Mouse (Mus musculus) brain, adult 10 weeks (tissue): ENCODE measurements around the gene Tas2r108. TPM values are rescaled to one million over a fixed set of nuclear protein-coding genes. Genes with fewer than 3 reads are reported as not detected.

ENCODE experiments used
- polyA plus RNA-seq: library from polyadenylated mRNA; stranded (reverse); fragments of 350-450 nt; fragmentation: Illumina TruSeq; extraction: RNeasy Lipid Tissue Mini Kit (QIAGEN cat#74804); gene quantifications from one replicate; pipeline ENCODE4 v1.2.3, GENCODE M21; 2015; ENCODE audit warnings: low read depth, low replicate concordance

Tas2r108 gene
- polyA plus RNA-seq = not detected

DNA sequence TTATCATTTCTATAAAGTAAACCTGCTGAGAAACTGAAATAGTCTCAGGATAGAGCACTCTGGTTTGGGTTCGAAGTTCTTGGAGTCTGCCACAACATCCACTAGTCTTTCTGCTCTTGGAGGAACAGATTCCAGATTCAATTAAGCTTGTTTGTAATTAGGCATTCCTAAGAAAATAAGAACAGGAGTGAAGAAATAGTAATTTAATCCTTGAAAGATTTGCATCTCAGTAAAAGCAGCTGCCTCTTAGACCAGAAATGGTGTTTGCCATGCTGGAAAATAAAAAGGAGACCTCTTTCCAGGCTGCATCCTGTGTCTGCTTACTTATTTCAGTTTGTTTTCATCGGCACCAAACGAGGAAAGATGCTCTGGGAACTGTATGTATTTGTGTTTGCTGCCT is at the start of gene Tas2r108:
TSS of gene Tas2r108 (plus strand) at position 301 of the 400 bp plus-strand sequence.

DNA sequence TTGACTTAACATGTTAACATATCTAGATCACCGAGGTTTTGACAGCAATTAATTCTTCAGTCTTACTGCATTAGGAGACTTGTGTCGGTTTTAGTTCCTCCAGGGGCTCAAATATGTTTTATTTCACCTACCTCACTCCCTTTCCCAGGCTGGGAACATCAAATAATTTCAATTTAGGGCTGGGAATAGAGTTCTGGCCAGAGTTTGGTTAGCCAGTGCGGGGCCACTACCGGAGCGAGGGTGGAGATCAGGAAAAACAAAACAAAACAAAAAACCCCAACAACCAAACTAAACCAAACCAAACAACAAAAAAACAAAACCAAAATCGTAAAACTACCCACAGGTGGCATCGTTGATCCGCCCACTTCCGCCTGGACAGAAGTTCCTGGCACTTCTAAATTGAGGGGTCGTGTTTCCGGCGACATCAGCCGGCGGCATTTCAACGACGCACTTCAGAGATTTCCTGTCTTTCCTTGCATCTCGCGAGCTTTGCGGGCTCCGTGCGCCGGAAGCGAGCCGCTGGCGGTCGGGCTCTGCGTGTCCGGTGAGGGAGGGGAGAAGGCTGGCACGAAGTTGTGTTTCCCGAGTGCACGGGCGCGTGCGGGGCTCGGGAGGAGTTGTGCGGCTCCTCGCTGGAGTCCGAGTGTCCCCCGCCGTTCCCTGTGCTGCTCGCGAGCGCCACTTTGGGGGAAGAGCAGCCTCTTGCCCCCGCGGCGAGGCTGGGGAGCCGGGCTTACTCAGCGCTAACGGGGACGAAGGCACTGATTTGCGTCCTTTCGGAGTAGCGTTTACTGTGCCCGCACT is 22.2 kb upstream of the Tas2r108 start, which contains the start of gene Ssbp1:
TSS of gene Ssbp1 (plus strand) at position 437 of the 804 bp plus-strand sequence.

GRCm38 (mm10) chr6:40490933-40491332 is 2.4 kb upstream of the Tas2r108 start, which contains the start of gene Tas2r137:
TSS of gene Tas2r137 (plus strand) at chr6:40491233.

GRCm38 (mm10) chr6:40519408-40519807 is 26.1 kb downstream of the Tas2r108 start, which contains the start of gene Prss37:
TSS of gene Prss37 (minus strand) at chr6:40519508.

Other genes starting within 250 kb of the Tas2r108 start
- gene Agk, start 168.4 kb upstream of the Tas2r108 start, polyA plus RNA-seq = 35.5 TPM
- gene E330009J07Rik, start 57.4 kb upstream of the Tas2r108 start, polyA plus RNA-seq = 43.1 TPM
- gene Wee2, start 54.4 kb upstream of the Tas2r108 start, polyA plus RNA-seq = 0.45 TPM
- gene Ssbp1, start 22.2 kb upstream of the Tas2r108 start, polyA plus RNA-seq = 48.1 TPM
- not detected for gene Tas2r137, start 2.3 kb upstream of the Tas2r108 start, polyA plus RNA-seq
- not detected for gene Prss37, start 26.0 kb downstream of the Tas2r108 start, polyA plus RNA-seq
- gene Olfr461, start 61.5 kb downstream of the Tas2r108 start, polyA plus RNA-seq = not detected
- gene Olfr460, start 76.0 kb downstream of the Tas2r108 start, polyA plus RNA-seq = not detected
- 4.3 TPM for gene Clec5a, start 92.3 kb downstream of the Tas2r108 start, polyA plus RNA-seq
- gene Tas2r138, start 119.8 kb downstream of the Tas2r108 start, polyA plus RNA-seq = not detected
- gene Mgam, start 135.3 kb downstream of the Tas2r108 start, polyA plus RNA-seq = not detected